Mouse (Mus musculus) spleen, embryonic (tissue): Measurements from ENCODE around the gene Cfap61.

Experiments used
- CTCF ChIA-PET: fragments of 350-600 bp; sonication (Branson Sonifier 250); formaldehyde crosslinking; loops from one replicate; lab custom pipeline; 2022; lab: Charles Lee

The Cfap61 gene

GRCm38 (mm10) chr2:146083326-146083871 lies 148.8 kb downstream of the Cfap61 start:
- CTCF ChIA-PET: no interaction called here

- CTCF ChIA-PET: no interaction called here
These were observed 152.8 kb downstream of the Cfap61 start for GRCm38 (mm10) chr2:146087411-146087810.

- CTCF ChIA-PET: no interaction called here
These were observed 154.6 kb downstream of the Cfap61 start for GRCm38 (mm10) chr2:146089157-146089692.

GRCm38 (mm10) chr2:146097532-146097931 lies 162.9 kb downstream of the Cfap61 start:
- CTCF ChIA-PET: no interaction called here

- CTCF ChIA-PET: no interaction called here
These were observed 164.5 kb downstream of the Cfap61 start for GRCm38 (mm10) chr2:146098853-146099717.

GRCm38 (mm10) chr2:146099838-146100237 lies 165.3 kb downstream of the Cfap61 start:
- CTCF ChIA-PET: no interaction called here

- CTCF ChIA-PET: no interaction called here
These were observed 166.0 kb downstream of the Cfap61 start for GRCm38 (mm10) chr2:146100489-146101060.

- CTCF ChIA-PET: no interaction called here
These were observed 168.0 kb downstream of the Cfap61 start for GRCm38 (mm10) chr2:146102600-146102999.

GRCm38 (mm10) chr2:146105341-146105740 lies 170.8 kb downstream of the Cfap61 start:
- CTCF ChIA-PET: no interaction called here

- CTCF ChIA-PET: no interaction called here
These were observed 173.4 kb downstream of the Cfap61 start for GRCm38 (mm10) chr2:146107980-146108379.

- CTCF ChIA-PET: no interaction called here
These were observed 175.3 kb downstream of the Cfap61 start for GRCm38 (mm10) chr2:146109921-146110320.

- CTCF ChIA-PET: no interaction called here
These were observed 181.7 kb downstream of the Cfap61 start for GRCm38 (mm10) chr2:146116282-146116681.

- CTCF ChIA-PET: no interaction called here
These were observed 182.1 kb downstream of the Cfap61 start for GRCm38 (mm10) chr2:146116726-146117125.

- CTCF ChIA-PET: no interaction called here
These were observed 182.8 kb downstream of the Cfap61 start for GRCm38 (mm10) chr2:146117191-146117914.

GRCm38 (mm10) chr2:146117915-146118403 lies 183.4 kb downstream of the Cfap61 start:
- CTCF ChIA-PET: no interaction called here

- CTCF ChIA-PET: no interaction called here
These were observed 187.0 kb downstream of the Cfap61 start for GRCm38 (mm10) chr2:146121551-146121950.

- CTCF ChIA-PET: no interaction called here
These were observed 190.5 kb downstream of the Cfap61 start for GRCm38 (mm10) chr2:146125129-146125528.

GRCm38 (mm10) chr2:146128622-146129021 lies 194.0 kb downstream of the Cfap61 start:
- CTCF ChIA-PET: no interaction called here

- CTCF ChIA-PET: no interaction called here
These were observed 195.9 kb downstream of the Cfap61 start for GRCm38 (mm10) chr2:146130514-146130913.

- CTCF ChIA-PET: no interaction called here
These were observed 199.7 kb downstream of the Cfap61 start for GRCm38 (mm10) chr2:146134275-146134674.

GRCm38 (mm10) chr2:146140711-146141110 lies 206.1 kb downstream of the Cfap61 start:
- CTCF ChIA-PET: no interaction called here

- CTCF ChIA-PET: no interaction called here
These were observed 212.7 kb downstream of the Cfap61 start for GRCm38 (mm10) chr2:146147306-146147705.
